Mouse (Mus musculus): ENCODE measurements at regions not wholly inside any gene's neighbourhood (a gene's known extent, or its start where the extent isn't known, plus 50 kb on each side); places are given as distances from the start of the nearest gene placed in this dataset.

DNA sequence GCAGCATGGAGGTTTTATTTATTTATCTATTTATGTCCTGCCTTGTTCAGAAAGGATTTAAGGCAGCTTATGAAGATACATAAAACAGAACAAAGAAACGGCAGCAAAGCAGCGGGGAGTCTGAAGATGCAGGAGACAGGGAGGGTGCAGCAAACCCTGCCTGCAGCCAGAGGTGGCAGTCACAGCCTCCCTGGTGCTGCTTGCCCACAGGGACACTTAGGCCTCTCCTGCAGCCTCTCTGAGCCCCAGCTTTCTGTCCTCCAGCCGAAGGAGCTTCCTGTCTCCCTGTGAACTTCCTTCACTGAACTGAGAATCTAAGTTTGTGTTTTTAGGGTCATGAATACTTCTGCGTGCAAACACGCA, 353.0 kb downstream of the Mroh4 start:
- TF ChIP-seq EP300 (IDR thresholded peaks at IDR 0.05) (no peak), CTCF (IDR thresholded peaks at IDR 0.05) (no peak)

All from lung, postnatal 0 days (tissue).